Mouse (Mus musculus): ENCODE measurements around the gene Erc2.

The Erc2 gene

DNA sequence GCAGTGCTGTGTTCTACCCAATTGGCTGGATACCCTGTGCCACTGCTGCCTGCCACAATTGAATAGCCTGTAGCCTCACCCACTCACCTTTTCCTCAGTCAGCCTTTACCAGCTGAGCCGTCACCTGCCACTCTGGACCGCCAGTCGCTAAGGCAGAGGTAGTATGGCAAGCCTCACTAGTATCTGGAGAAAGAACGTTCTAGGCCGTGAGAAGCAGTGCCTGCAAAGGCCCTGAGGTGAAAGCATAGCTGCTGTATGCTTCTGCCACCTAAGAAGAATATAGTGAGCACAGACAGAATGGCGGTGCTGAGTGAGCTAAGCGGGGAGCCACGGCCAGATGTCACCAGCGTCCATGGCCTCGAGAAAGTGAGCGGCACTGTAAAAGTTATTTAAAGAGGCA, 798.4 kb downstream of the Erc2 start:
- TF ChIP-seq GATA4 (IDR thresholded peaks at IDR 0.05; ENCODE audit: insufficient replicate concordance, low read length) = no peak

GRCm38 (mm10) chr14:28426610-28427009, 804.4 kb downstream of the Erc2 start:
- TF ChIP-seq GATA4 (IDR thresholded peaks at IDR 0.05; ENCODE audit: insufficient replicate concordance, low read length) = no peak

DNA sequence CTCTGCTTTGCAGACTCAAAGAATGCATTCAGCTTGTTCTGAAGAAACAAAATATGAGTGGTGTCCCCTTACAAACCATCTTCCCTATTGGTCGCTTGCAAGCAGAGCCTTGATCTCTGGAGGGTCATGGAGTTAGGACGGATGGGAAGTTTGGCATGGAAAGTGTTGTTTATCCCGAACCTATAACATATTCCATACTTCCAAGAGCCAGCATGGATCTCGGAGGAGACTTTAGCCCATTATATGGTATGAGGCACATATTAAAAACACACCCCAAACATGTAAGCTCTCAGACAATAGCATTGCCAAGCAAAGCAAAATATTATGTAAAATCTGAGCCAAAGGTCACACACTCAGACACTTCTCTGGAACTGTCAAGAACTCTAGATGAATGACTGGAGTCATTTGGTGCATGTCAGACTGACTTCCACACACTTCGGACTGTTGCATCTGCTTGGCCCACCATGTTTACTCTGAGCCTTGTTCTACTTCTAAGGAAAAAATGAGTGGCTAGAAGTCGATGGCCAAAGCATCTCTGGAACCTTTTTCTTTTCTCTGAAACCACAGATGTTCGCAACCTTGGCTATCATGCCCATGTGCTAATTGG, 809.6 kb downstream of the Erc2 start:
- TF ChIP-seq GATA4 (IDR thresholded peaks at IDR 0.05; ENCODE audit: insufficient replicate concordance, low read length) = no peak

- no peak for TF ChIP-seq GATA4 (IDR thresholded peaks at IDR 0.05; ENCODE audit: insufficient replicate concordance, low read length)
Measured at GRCm38 (mm10) chr14:28434996-28435395, 812.8 kb downstream of the Erc2 start.

- no peak for TF ChIP-seq GATA4 (IDR thresholded peaks at IDR 0.05; ENCODE audit: insufficient replicate concordance, low read length)
Measured at GRCm38 (mm10) chr14:28439171-28439570, 816.9 kb downstream of the Erc2 start.

DNA sequence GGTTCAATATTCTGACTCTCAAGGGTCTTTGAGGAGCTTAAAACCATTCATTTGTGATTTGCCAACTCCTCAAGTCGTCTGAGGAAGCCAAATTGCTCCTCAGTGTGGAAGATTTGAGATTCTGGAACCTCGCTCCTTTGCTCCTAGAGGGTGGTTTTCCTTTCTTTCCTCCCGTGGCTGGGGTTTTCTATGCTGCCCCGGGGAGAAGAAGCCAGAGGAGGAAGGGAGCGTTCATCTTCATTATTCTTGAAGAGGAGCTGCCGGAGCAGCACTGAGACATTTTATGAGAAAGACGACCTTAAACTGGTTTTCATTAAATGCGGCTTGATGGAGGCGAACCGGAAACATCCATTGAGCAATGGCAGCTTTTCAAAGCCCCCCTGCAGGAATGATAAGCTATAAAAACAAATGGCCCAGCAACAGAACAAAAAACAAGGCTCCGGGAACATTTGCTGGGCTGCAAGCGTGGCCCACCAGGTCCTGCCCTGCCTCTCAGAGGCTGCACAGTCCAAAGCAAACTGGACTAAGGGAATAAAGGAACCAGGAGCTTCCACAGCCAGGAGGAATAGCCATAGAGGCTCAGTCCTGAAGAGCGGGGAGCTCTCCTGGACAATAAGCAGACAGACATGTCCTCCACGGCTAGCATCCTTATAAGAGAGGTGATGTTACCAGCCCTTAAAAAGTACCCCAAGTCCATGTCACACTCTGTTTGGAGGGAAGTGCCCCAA, 819.2 kb downstream of the Erc2 start:
- no peak for TF ChIP-seq GATA4 (IDR thresholded peaks at IDR 0.05; ENCODE audit: insufficient replicate concordance, low read length)

- TF ChIP-seq GATA4 (IDR thresholded peaks at IDR 0.05; ENCODE audit: insufficient replicate concordance, low read length) = no peak
Measured at GRCm38 (mm10) chr14:28443254-28443944, 821.2 kb downstream of the Erc2 start.

GRCm38 (mm10) chr14:28445737-28446136, 823.5 kb downstream of the Erc2 start:
- TF ChIP-seq GATA4 (IDR thresholded peaks at IDR 0.05; ENCODE audit: insufficient replicate concordance, low read length) = no peak

GRCm38 (mm10) chr14:28451771-28452170, 829.5 kb downstream of the Erc2 start:
- no peak for TF ChIP-seq GATA4 (IDR thresholded peaks at IDR 0.05; ENCODE audit: insufficient replicate concordance, low read length)

DNA sequence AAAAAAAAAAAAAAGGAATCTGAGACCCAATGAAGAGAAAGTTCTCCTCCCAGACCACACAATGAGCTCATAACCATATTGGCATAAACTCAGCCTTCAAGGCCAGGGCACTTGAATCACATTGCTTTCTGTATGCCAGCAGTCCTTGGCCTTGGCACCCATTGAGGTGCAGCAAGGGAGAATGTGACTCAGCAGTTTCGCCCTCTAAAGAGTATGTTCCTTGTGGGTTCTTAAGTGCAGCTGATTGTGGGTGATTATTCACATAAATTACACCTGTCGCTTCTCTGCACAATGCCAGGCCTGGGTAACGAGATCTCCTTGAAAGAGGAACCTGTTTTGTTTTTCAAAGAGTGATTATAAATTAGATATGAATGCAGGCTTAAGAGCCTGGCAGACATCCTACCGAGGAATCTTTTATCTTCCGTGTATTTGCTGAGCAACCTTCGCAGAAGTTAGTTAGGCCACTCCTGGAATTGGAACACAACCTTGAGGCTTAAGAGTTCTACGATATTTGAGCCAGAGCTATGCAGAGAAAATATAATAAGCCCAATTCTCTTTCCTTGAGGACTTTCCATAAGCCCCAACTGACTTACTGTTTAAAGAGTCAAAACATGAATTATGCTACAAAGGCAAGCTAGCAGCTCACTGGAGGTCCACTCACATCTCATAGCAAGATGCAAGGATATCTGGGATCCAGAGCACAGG, 834.3 kb downstream of the Erc2 start:
- no peak for TF ChIP-seq GATA4 (IDR thresholded peaks at IDR 0.05; ENCODE audit: insufficient replicate concordance, low read length)

- no peak for TF ChIP-seq GATA4 (IDR thresholded peaks at IDR 0.05; ENCODE audit: insufficient replicate concordance, low read length)
Measured at GRCm38 (mm10) chr14:28457428-28457827, 835.2 kb downstream of the Erc2 start.

DNA sequence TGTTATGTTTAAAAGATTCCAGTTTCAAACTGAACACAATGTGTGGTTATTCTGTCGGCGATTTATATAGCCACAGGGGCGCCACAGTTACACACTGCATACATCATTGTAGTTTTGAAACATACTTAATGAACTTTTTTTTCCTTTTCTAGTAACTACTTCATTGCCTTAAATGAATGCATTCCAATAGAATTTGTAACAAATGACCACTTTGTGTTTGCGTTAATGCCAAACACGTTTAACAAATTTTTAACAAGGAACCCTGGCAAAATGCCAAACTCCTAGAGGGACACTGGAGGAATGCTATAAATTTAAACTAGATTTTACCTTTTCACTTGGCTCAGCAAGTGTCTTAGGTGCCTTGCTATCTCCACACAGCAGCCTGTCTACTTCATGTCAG, 845.7 kb downstream of the Erc2 start:
- no peak for TF ChIP-seq GATA4 (IDR thresholded peaks at IDR 0.05; ENCODE audit: insufficient replicate concordance, low read length)

- no peak for TF ChIP-seq GATA4 (IDR thresholded peaks at IDR 0.05; ENCODE audit: insufficient replicate concordance, low read length)
Measured at GRCm38 (mm10) chr14:28469696-28470095, 847.5 kb downstream of the Erc2 start.

DNA sequence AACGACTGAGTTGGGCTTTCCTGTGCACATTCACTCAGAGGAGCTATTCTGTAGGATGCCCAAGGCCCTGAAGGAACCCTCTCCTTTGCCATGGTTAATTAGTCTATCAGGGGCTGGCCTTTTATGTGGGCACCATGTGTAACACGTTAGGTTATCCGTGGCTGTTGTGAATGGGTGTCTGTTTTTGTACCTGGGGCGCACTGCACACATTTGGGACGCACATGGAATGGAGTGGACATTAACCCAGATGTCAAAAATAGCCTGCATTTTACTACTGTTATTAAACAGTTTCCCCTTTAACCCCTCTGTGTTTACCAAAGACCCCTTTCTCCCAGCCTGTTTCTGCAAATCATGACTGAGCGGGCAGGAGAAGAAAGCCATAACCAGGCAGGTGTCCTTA, 848.0 kb downstream of the Erc2 start:
- TF ChIP-seq GATA4 (IDR thresholded peaks at IDR 0.05; ENCODE audit: insufficient replicate concordance, low read length) = no peak

GRCm38 (mm10) chr14:28475012-28475411, 852.8 kb downstream of the Erc2 start:
- TF ChIP-seq GATA4 (IDR thresholded peaks at IDR 0.05; ENCODE audit: insufficient replicate concordance, low read length) = no peak

- no peak for TF ChIP-seq GATA4 (IDR thresholded peaks at IDR 0.05; ENCODE audit: insufficient replicate concordance, low read length)
Measured at GRCm38 (mm10) chr14:28475421-28475820, 853.2 kb downstream of the Erc2 start.
